Mouse (Mus musculus) kidney, embryonic 14.5 days (tissue): ENCODE results near the gene 3110040M04Rik. TPM values are rescaled to one million over a fixed set of nuclear protein-coding genes. Genes with fewer than 3 reads are reported as not detected.
"Not testable (repeated sequence)": the region's sequence is repeated elsewhere in the genome, so short reads cannot be mapped to it uniquely, and the experiment has no call there.

Source experiments
- ATAC-seq: fragments of 200-750 bp; cut with Nextera tagmentation; 2 replicates; pipeline ENCODE4 v1.8.0; 2017; ENCODE audit warnings: moderate number of reproducible peaks, mild to moderate bottlenecking, moderate TSS enrichment, moderate library complexity; ENCODE audit not compliant: low FRiP score, low TSS enrichment
- H3K27ac ChIP-seq: fragments of 300-500 bp; sonication (generic); 2 replicates; pipeline ENCODE4 v1.5.1; 2014; ENCODE audit warnings: low read depth, mild to moderate bottlenecking, low read length, moderate library complexity, mixed read lengths
- H3K27me3 ChIP-seq: fragments of 300-500 bp; sonication (generic); 2 replicates; pipeline ENCODE4 v1.6.1; 2014; ENCODE audit warnings: mild to moderate bottlenecking, low read length; ENCODE audit not compliant: control insufficient read depth, insufficient read depth
- H3K36me3 ChIP-seq: fragments of 300-500 bp; sonication (generic); 2 replicates; pipeline ENCODE4 v1.6.1; 2014; ENCODE audit warnings: low read length, mixed read lengths; ENCODE audit not compliant: control insufficient read depth, insufficient read depth
- H3K4me1 ChIP-seq: fragments of 300-500 bp; sonication (generic); 2 replicates; pipeline ENCODE4 v1.6.1; 2014; ENCODE audit warnings: low read length, mixed read lengths; ENCODE audit not compliant: control insufficient read depth, insufficient read depth
- H3K4me2 ChIP-seq: fragments of 300-500 bp; sonication (generic); replicated peaks from 2 replicates; pipeline ENCODE4 v1.6.1; 2014; ENCODE audit warnings: low read depth, mild to moderate bottlenecking, low read length
- H3K4me3 ChIP-seq: fragments of 300-500 bp; sonication (generic); 2 replicates; pipeline ENCODE4 v1.5.1; 2014; ENCODE audit warnings: mild to moderate bottlenecking, low read length
- H3K9ac ChIP-seq: fragments of 300-500 bp; sonication (generic); 2 replicates; pipeline ENCODE4 v1.6.1; 2014; ENCODE audit warnings: low read depth, mild to moderate bottlenecking, low read length, moderate library complexity
- H3K9me3 ChIP-seq: fragments of 300-500 bp; sonication (generic); 2 replicates; pipeline ENCODE4 v1.6.1; 2016; ENCODE audit warnings: low read length; ENCODE audit not compliant: control insufficient read depth
- WGBS: fragments of 180-500 bp; shearing (Covaris S2); extraction: QIAGEN DNeasy Blood & Tissue Kit; methylation state at CpG from one replicate; pipeline ENCODE4 v1.1.7; 2014; 5-methylcytosine and 5-hydroxymethylcytosine counted together
- polyA plus RNA-seq: library from polyadenylated mRNA; unstranded; fragments of >200 nt; fragmentation: Nextera tagmentation; extraction: Ambion mirVana; gene quantifications from 2 replicates; pipeline ENCODE4 v1.2.1, GENCODE M21; 2014

3110040M04Rik gene
- polyA plus RNA-seq, result 0.58 and 0.76 TPM in 2 replicates

GRCm38 (mm10) chr1:151203818-151204217 lies at the start of gene 3110040M04Rik:
TSS of gene 3110040M04Rik (plus strand) at chr1:151204121.
- not testable (repeated sequence) for H3K4me1 ChIP-seq, ATAC-seq, H3K36me3 ChIP-seq, H3K4me3 ChIP-seq, H3K27ac ChIP-seq, H3K9ac ChIP-seq, H3K27me3 ChIP-seq, H3K9me3 ChIP-seq, H3K4me2 ChIP-seq
- no CpG with 5 or more reads among the region's 6 CpGs for WGBS

GRCm38 (mm10) chr1:151154131-151154530 lies 49.8 kb upstream of the 3110040M04Rik start:
- not testable (repeated sequence) for H3K9ac ChIP-seq, H3K9me3 ChIP-seq, H3K4me3 ChIP-seq, H3K36me3 ChIP-seq, H3K4me1 ChIP-seq, H3K27me3 ChIP-seq, ATAC-seq, H3K4me2 ChIP-seq, H3K27ac ChIP-seq
- WGBS, result 91% methylated on average over 9 of the region's 9 CpGs

- no peak overlapping the region for H3K4me3 ChIP-seq
- H3K4me1 ChIP-seq, result no peaks in the 10 kb centered on the region
- no peak for ATAC-seq
- H3K27ac ChIP-seq, result no peak overlapping the region
- H3K27me3 ChIP-seq, result no peaks in the 10 kb centered on the region
- WGBS, result 84% methylated on average over 3 of the region's 3 CpGs
- no peaks in the 10 kb centered on the region for H3K36me3 ChIP-seq
- no peak overlapping the region for H3K4me2 ChIP-seq
- no peak overlapping the region for H3K9ac ChIP-seq
- H3K9me3 ChIP-seq, result no peaks in the 10 kb centered on the region
Observed at GRCm38 (mm10) chr1:151156129-151156528, 47.8 kb upstream of the 3110040M04Rik start.

GRCm38 (mm10) chr1:151156777-151157632 lies 46.9 kb upstream of the 3110040M04Rik start:
- Histone ChIP-seq H3K27me3 (no peaks in the 10 kb centered on the region), H3K4me1 (no peaks in the 10 kb centered on the region), H3K4me3 (no peak overlapping the region), H3K27ac (no peak overlapping the region), H3K9ac (no peak overlapping the region), H3K4me2 (no peak overlapping the region), H3K9me3 (no peaks in the 10 kb centered on the region), H3K36me3 (no peaks in the 10 kb centered on the region)
- 85% methylated on average over 7 of the region's 7 CpGs for WGBS
- no peak for ATAC-seq

GRCm38 (mm10) chr1:151157963-151158856 lies 45.7 kb upstream of the 3110040M04Rik start:
- Histone ChIP-seq H3K9me3 (no peaks in the 10 kb centered on the region), H3K27me3 (no peaks in the 10 kb centered on the region), H3K27ac (no peak overlapping the region), H3K4me3 (no peak overlapping the region), H3K36me3 (no peaks in the 10 kb centered on the region), H3K4me1 (no peaks in the 10 kb centered on the region), H3K4me2 (no peak overlapping the region), H3K9ac (no peak overlapping the region)
- WGBS, result 60% methylated on average over 9 of the region's 9 CpGs
- ATAC-seq, result 0 out of 2 replicates have a peak, but pooled peaks have one; percentile 32

- H3K27ac ChIP-seq, result no peak overlapping the region
- H3K4me3 ChIP-seq, result no peak overlapping the region
- no peaks in the 10 kb centered on the region for H3K4me1 ChIP-seq
- H3K9ac ChIP-seq, result no peak overlapping the region
- no peaks in the 10 kb centered on the region for H3K36me3 ChIP-seq
- 87% methylated on average over 2 of the region's 2 CpGs for WGBS
- no peaks in the 10 kb centered on the region for H3K27me3 ChIP-seq
- no peaks in the 10 kb centered on the region for H3K9me3 ChIP-seq
- no peak for ATAC-seq
- no peak overlapping the region for H3K4me2 ChIP-seq
Observed at GRCm38 (mm10) chr1:151158857-151159510, 44.9 kb upstream of the 3110040M04Rik start.

GRCm38 (mm10) chr1:151166031-151166430 lies 37.9 kb upstream of the 3110040M04Rik start:
- WGBS, result 35% methylated on average over 8 of the region's 8 CpGs
- Histone ChIP-seq H3K4me3 (no peak overlapping the region), H3K9me3 (no peaks in the 10 kb centered on the region), H3K4me1 (peaks cover 10% of the 10 kb centered on the region), H3K27me3 (no peaks in the 10 kb centered on the region), H3K9ac (no peak overlapping the region), H3K27ac (no peak overlapping the region), H3K4me2 (no peak overlapping the region), H3K36me3 (no peaks in the 10 kb centered on the region)
- no peak for ATAC-seq

GRCm38 (mm10) chr1:151167297-151168047 lies 36.4 kb upstream of the 3110040M04Rik start:
- ATAC-seq, result peak; percentile 71; the same call in 1 of the 2 replicates
- H3K27ac ChIP-seq, result peak overlapping the region; percentile 1; the same call in 1 of the 2 replicates
- 0 out of 2 replicates have a peak overlapping the region, but pooled peaks have one; percentile 12 for H3K4me2 ChIP-seq
- H3K9ac ChIP-seq, result no peak overlapping the region
- peaks cover 10% of the 10 kb centered on the region for H3K4me1 ChIP-seq
- no peak overlapping the region for H3K4me3 ChIP-seq
- WGBS, result 14% methylated on average over 12 of the region's 12 CpGs
- H3K27me3 ChIP-seq, result no peaks in the 10 kb centered on the region
- no peaks in the 10 kb centered on the region for H3K9me3 ChIP-seq
- H3K36me3 ChIP-seq, result no peaks in the 10 kb centered on the region
